ENCODE assay signal across 15 mouse cellular contexts in genomic region chr11:110874626-110875025, GRCm38 (mm10).
DNase-seq lines count a peak whose midpoint lies in the region; ATAC-seq and TF ChIP-seq lines count a peak whose summit lies in the region.
"Had no signal": no experiment of that assay in that cellular context is flagged by ENCODE, and none has a peak within 500 bp of the region (broad histone marks: within the 10 kb centered on the region; RNA-seq: fewer than 3 reads in every experiment).

No protein-coding gene starts in this region.

- WGBS in cerebellum, adult 2 months, result 11% methylated on average over 7 of the region's 7 CpGs
- WGBS in intestine, embryonic 15.5 days, result 64% methylated on average over 7 of the region's 7 CpGs

- no peak for TF ChIP-seq POLR2A in cerebellum, adult 2 months (IDR thresholded peaks at IDR 0.05; ENCODE audit: borderline replicate concordance, insufficient read depth, low read length)

- H3K27ac ChIP-seq in cerebellum, adult 2 months (ENCODE audit: insufficient read depth, low read length), result no peak overlapping the region
- no peak overlapping the region for H3K27ac ChIP-seq in intestine, embryonic 15.5 days
- H3K27ac ChIP-seq: hindbrain, embryonic 13.5 days; limb, embryonic 15.5 days; macrophage had no signal

- no peaks in the 10 kb centered on the region for H3K27me3 ChIP-seq in cerebellum, adult 2 months (ENCODE audit: control insufficient read depth, insufficient read depth, low read length)
- H3K27me3 ChIP-seq in intestine, embryonic 15.5 days (replicated peaks), result no peaks in the 10 kb centered on the region
- H3K27me3 ChIP-seq: hindbrain, embryonic 13.5 days; limb, embryonic 15.5 days had no signal

- H3K36me3 ChIP-seq in intestine, embryonic 15.5 days, result no peaks in the 10 kb centered on the region
- H3K36me3 ChIP-seq: hindbrain, embryonic 13.5 days; limb, embryonic 15.5 days had no signal

- H3K4me2 ChIP-seq in intestine, embryonic 15.5 days (replicated peaks), result no peak overlapping the region
- H3K4me2 ChIP-seq: hindbrain, embryonic 13.5 days; limb, embryonic 15.5 days had no signal

- H3K4me3 ChIP-seq in cerebellum, adult 2 months (replicated peaks; ENCODE audit: insufficient read depth, low read depth, low read length), result no peak overlapping the region
- H3K4me3 ChIP-seq in intestine, embryonic 15.5 days (replicated peaks), result no peak overlapping the region
- H3K4me3 ChIP-seq: hindbrain, embryonic 13.5 days; limb, embryonic 15.5 days had no signal

- H3K4me1 ChIP-seq in cerebellum, adult 2 months (ENCODE audit: control insufficient read depth, insufficient read depth, low read length), result no peaks in the 10 kb centered on the region
- no peaks in the 10 kb centered on the region for H3K4me1 ChIP-seq in intestine, embryonic 15.5 days (replicated peaks)
- H3K4me1 ChIP-seq: hindbrain, embryonic 13.5 days; limb, embryonic 15.5 days had no signal

- peak; percentile 0 to 3 for DNase-seq in cerebellum, postnatal 10 days
- no peak for DNase-seq in cerebellum, adult 2 months
- DNase-seq in kidney, adult 9 months, result peak; percentile 5
- no peak for DNase-seq in kidney, adult 18-20 months
- DNase-seq in kidney, postnatal 14 days, result no peak
- DNase-seq: cerebellum, adult 8-10 months; kidney, adult 11 months; right cerebral cortex, postnatal 14 days had no signal

- H3K9ac ChIP-seq in intestine, embryonic 15.5 days, result no peak overlapping the region
- H3K9ac ChIP-seq: hindbrain, embryonic 13.5 days; limb, embryonic 15.5 days had no signal

- TF ChIP-seq CTCF in cerebellum, adult 2 months (IDR thresholded peaks at IDR 0.05; ENCODE audit: borderline replicate concordance, insufficient read depth, low read depth, low read length), result no peak

- no peaks in the 10 kb centered on the region for H3K9me3 ChIP-seq in intestine, embryonic 15.5 days
- H3K9me3 ChIP-seq: hindbrain, embryonic 13.5 days; limb, embryonic 15.5 days had no signal

- ATAC-seq in common myeloid progenitor, adult 5-6 weeks (replicated peaks; ENCODE audit: low read depth, poor library complexity, severe bottlenecking), result 0 out of 2 replicates have a peak, but pooled peaks have one; percentile 29
- ATAC-seq in megakaryocyte progenitor cell, adult 5-6 weeks (replicated peaks; ENCODE audit: poor library complexity), result peak; percentile 64
- no peak for ATAC-seq in intestine, embryonic 15.5 days
- ATAC-seq: midbrain, embryonic 16.5 days had no signal

Comparison
In these comparisons a context has a peak if more than half of its experiments do, and no peak if none do; other contexts are left out.
1. DNase-seq: peak in cerebellum, postnatal 10 days (2 of 2) and kidney, adult 9 months (single experiment); none in cerebellum, adult 2 months (0 of 2), kidney, adult 18-20 months (single experiment) and kidney, postnatal 14 days (single experiment).